Mouse (Mus musculus) stomach, embryonic 14.5 days (tissue): Measurements from ENCODE around the gene Sprr2d. TPM values are rescaled to one million over a fixed set of nuclear protein-coding genes. Genes with fewer than 3 reads are reported as not detected.

Experiments used
- ATAC-seq: fragments of 200-750 bp; cut with Nextera tagmentation; 2 replicates; pipeline ENCODE4 v1.8.0; 2017; ENCODE audit warnings: low read depth, moderate TSS enrichment; ENCODE audit not compliant: insufficient number of reproducible peaks, insufficient read depth, low FRiP score
- H3K27ac ChIP-seq: fragments of 300-500 bp; sonication (generic); 2 replicates; pipeline ENCODE4 v1.5.1; 2014; ENCODE audit warnings: mild to moderate bottlenecking, low read length, moderate library complexity, mixed read lengths
- H3K27me3 ChIP-seq: fragments of 300-500 bp; sonication (generic); 2 replicates; pipeline ENCODE4 v1.6.1; 2014; ENCODE audit warnings: low read length, control low read depth, mixed read lengths; ENCODE audit not compliant: control insufficient read depth, insufficient read depth
- H3K36me3 ChIP-seq: fragments of 300-500 bp; sonication (generic); 2 replicates; pipeline ENCODE4 v1.6.1; 2014; ENCODE audit warnings: mild to moderate bottlenecking, control low read depth, low read length, moderate library complexity, mixed read lengths; ENCODE audit not compliant: control insufficient read depth, insufficient read depth
- H3K4me1 ChIP-seq: fragments of 300-500 bp; sonication (generic); 2 replicates; pipeline ENCODE4 v1.6.1; 2014; ENCODE audit warnings: low read length, control low read depth, mixed read lengths; ENCODE audit not compliant: control insufficient read depth, insufficient read depth
- H3K4me2 ChIP-seq: fragments of 300-500 bp; sonication (generic); replicated peaks from 2 replicates; pipeline ENCODE4 v1.6.1; 2014; ENCODE audit warnings: low read depth, low read length, control low read depth
- H3K4me3 ChIP-seq: fragments of 300-500 bp; sonication (generic); 2 replicates; pipeline ENCODE4 v1.5.1; 2014; ENCODE audit warnings: low read depth, low read length, control low read depth
- H3K9ac ChIP-seq: fragments of 300-500 bp; sonication (generic); replicated peaks from 2 replicates; pipeline ENCODE4 v1.6.1; 2014; ENCODE audit warnings: low read depth, mild to moderate bottlenecking, control low read depth, low read length, moderate library complexity, mixed read lengths
- H3K9me3 ChIP-seq: fragments of 300-500 bp; sonication (generic); 2 replicates; pipeline ENCODE4 v1.6.1; 2016; ENCODE audit warnings: low read depth, low read length, control low read depth; ENCODE audit not compliant: control insufficient read depth
- WGBS: fragments of 180-500 bp; shearing (Covaris S2); extraction: QIAGEN DNeasy Blood & Tissue Kit; methylation state at CpG from one replicate; pipeline ENCODE4 v1.1.7; 2014; 5-methylcytosine and 5-hydroxymethylcytosine counted together
- polyA plus RNA-seq: library from polyadenylated mRNA; unstranded; fragments of >200 nt; fragmentation: Nextera tagmentation; extraction: Ambion mirVana; gene quantifications from 2 replicates; pipeline ENCODE4 v1.2.1, GENCODE M21; 2014

Gene Sprr2d
- polyA plus RNA-seq, 1 experiment from 2014 or later, result not detected

GRCm38 (mm10) chr3:92385385-92385784 lies 46.4 kb downstream of the Sprr2d start, which contains the start of gene Sprr2h:
Gene Sprr2h, plus strand, starts transcription at chr3:92385685.
- WGBS, result 82% methylated on average over 1 of the region's 1 CpGs
- no peak within 1 kb of the TSS for H3K9ac ChIP-seq
- no peaks in the 10 kb centered on the region for H3K4me1 ChIP-seq
- no peak within 1 kb of the TSS for H3K4me3 ChIP-seq
- no peaks in the 10 kb centered on the region for H3K36me3 ChIP-seq
- H3K27ac ChIP-seq, result no peak within 1 kb of the TSS
- no peak within 1 kb of the TSS for H3K4me2 ChIP-seq
- ATAC-seq, result no peak
- no peaks in the 10 kb centered on the region for H3K9me3 ChIP-seq
- H3K27me3 ChIP-seq, result no peaks in the 10 kb centered on the region

Other genes with a start within 250 kb of the Sprr2d start
- gene Prr9, start 215.2 kb upstream of the Sprr2d start, polyA plus RNA-seq, result not detected in 2 replicates
- not detected in 2 replicates for gene Lelp1, start 196.4 kb upstream of the Sprr2d start, polyA plus RNA-seq
- 5.3 and 7.6 TPM in 2 replicates for gene Sprr2a1, start 123.3 kb upstream of the Sprr2d start, polyA plus RNA-seq
- 258 and 291 TPM in 2 replicates for gene Sprr2a2, start 123.2 kb upstream of the Sprr2d start, polyA plus RNA-seq
- gene Sprr2a3, start 53.7 kb upstream of the Sprr2d start, polyA plus RNA-seq, result 19.7 and 23.0 TPM in 2 replicates
- gene Sprr2b, start 22.5 kb upstream of the Sprr2d start, polyA plus RNA-seq, result not detected in 2 replicates
- gene Sprr2e, start 13.0 kb downstream of the Sprr2d start, polyA plus RNA-seq, result not detected in 2 replicates
- not detected in 2 replicates for gene Sprr2f, start 26.0 kb downstream of the Sprr2d start, polyA plus RNA-seq
- gene Sprr2h, start 46.5 kb downstream of the Sprr2d start, polyA plus RNA-seq, result not detected in 2 replicates
- gene Sprr2i, start 68.9 kb downstream of the Sprr2d start, polyA plus RNA-seq, result not detected in 2 replicates
- not detected in 2 replicates for gene Sprr2j-ps, start 78.9 kb downstream of the Sprr2d start, polyA plus RNA-seq
- gene Gm9774, start 90.3 kb downstream of the Sprr2d start, polyA plus RNA-seq, result 5.8 and 7.5 TPM in 2 replicates
- gene Sprr2k, start 93.4 kb downstream of the Sprr2d start, polyA plus RNA-seq, result not detected in 2 replicates
- not detected in 2 replicates for gene Sprr1b, start 99.6 kb downstream of the Sprr2d start, polyA plus RNA-seq
- gene Sprr3, start 119.6 kb downstream of the Sprr2d start, polyA plus RNA-seq, result 0.20 and 0.97 TPM in 2 replicates
- gene Sprr1a, start 146.8 kb downstream of the Sprr2d start, polyA plus RNA-seq, result 26.0 and 31.7 TPM in 2 replicates
- gene Sprr4, start 161.4 kb downstream of the Sprr2d start, polyA plus RNA-seq, result not detected in 2 replicates
- gene 2310046K23Rik, start 195.4 kb downstream of the Sprr2d start, polyA plus RNA-seq, result not detected in 2 replicates
- gene Ivl, start 234.6 kb downstream of the Sprr2d start, polyA plus RNA-seq, result 0.25 and 0.52 TPM in 2 replicates
- not detected in 2 replicates for gene Smcp, start 249.9 kb downstream of the Sprr2d start, polyA plus RNA-seq